Mouse (Mus musculus): ENCODE results near the gene Luc7l3. TPM values are rescaled to one million over a fixed set of nuclear protein-coding genes. Genes with fewer than 3 reads are reported as not detected.

The Luc7l3 gene
- polyA plus RNA-seq, 1 experiment, result 154 TPM

DNA sequence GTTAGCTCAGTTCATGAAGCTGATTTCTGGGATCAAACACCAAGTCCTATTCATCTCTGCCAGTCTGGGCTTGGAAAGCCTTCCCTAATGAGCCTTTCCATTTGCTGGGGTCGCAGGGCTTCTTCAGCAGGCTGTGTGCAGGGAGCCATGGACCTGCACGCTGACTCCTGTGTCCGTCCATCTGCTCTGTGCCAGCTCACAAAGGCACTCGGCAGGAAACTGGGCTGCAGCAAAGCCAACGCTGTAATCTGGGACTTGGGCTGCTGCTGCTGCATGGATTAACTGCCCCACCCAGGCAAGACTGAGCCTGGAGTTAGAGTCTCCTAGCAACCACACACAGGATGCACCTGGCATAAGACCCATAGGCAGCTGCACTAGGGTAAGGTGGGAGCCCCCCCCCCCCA lies 22.2 kb upstream of the Luc7l3 start:
- Histone ChIP-seq H3K27ac (ENCODE audit: insufficient read depth, low read length) (no peak overlapping the region), H3K4me1 (ENCODE audit: control insufficient read depth, insufficient read depth, low read length) (peaks cover 24% of the 10 kb centered on the region), H3K27me3 (ENCODE audit: control insufficient read depth, insufficient read depth, low read length) (no peaks in the 10 kb centered on the region), H3K4me3 (replicated peaks; ENCODE audit: insufficient read depth, low read depth, low read length) (no peak overlapping the region)
- 7% methylated on average over 5 of the region's 5 CpGs for WGBS
- peak; percentile 38 to 49 for DNase-seq
- TF ChIP-seq POLR2A (IDR thresholded peaks at IDR 0.05; ENCODE audit: borderline replicate concordance, insufficient read depth, low read length) (no peak), CTCF (IDR thresholded peaks at IDR 0.05; ENCODE audit: borderline replicate concordance, insufficient read depth, low read depth, low read length) (no peak)

DNA sequence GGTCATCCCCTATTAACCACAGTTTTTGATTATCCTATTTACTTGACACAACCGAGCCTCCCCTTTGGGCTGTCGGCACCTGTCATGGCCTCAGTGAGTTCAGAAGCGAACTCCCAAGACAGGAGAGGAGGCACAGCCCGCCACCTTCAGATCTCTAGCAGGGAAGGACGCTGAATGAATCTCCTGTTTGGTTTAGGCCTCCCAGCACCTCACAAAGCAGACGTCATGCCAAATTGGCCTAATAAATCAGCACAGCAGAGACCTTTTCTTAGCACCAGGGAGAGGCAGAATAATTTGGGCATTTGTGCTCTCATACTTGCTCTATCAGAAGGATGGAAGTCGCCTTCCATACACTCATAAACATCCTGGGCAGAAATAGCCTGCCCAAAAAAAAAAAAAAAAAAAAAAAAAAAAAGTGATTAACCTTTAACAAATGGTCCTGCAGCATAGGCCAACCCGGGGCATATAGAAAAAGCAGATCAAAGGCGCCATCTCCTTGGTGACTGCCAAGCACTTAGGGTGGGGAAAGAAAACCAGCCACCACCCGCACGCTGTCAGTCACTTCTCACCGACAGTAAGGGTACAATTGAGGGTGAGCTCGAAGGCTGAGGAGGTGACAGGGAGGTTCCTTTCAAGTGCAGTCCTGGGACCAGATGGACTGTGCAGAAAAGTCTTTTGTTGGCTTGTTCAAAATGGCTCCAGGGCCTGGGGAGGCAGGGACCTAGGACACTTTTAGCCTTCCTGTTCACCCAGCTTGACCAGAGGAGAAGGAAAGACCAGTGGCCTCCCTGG lies 20.5 kb upstream of the Luc7l3 start:
- no peak for DNase-seq
- 51% methylated on average over 13 of the region's 13 CpGs for WGBS
- TF ChIP-seq CTCF (IDR thresholded peaks at IDR 0.05; ENCODE audit: borderline replicate concordance, insufficient read depth, low read depth, low read length) (no peak), POLR2A (IDR thresholded peaks at IDR 0.05; ENCODE audit: borderline replicate concordance, insufficient read depth, low read length) (no peak)
- Histone ChIP-seq H3K27ac (ENCODE audit: insufficient read depth, low read length) (no peak overlapping the region), H3K27me3 (ENCODE audit: control insufficient read depth, insufficient read depth, low read length) (no peaks in the 10 kb centered on the region), H3K4me1 (ENCODE audit: control insufficient read depth, insufficient read depth, low read length) (peaks cover 24% of the 10 kb centered on the region), H3K4me3 (replicated peaks; ENCODE audit: insufficient read depth, low read depth, low read length) (no peak overlapping the region)

DNA sequence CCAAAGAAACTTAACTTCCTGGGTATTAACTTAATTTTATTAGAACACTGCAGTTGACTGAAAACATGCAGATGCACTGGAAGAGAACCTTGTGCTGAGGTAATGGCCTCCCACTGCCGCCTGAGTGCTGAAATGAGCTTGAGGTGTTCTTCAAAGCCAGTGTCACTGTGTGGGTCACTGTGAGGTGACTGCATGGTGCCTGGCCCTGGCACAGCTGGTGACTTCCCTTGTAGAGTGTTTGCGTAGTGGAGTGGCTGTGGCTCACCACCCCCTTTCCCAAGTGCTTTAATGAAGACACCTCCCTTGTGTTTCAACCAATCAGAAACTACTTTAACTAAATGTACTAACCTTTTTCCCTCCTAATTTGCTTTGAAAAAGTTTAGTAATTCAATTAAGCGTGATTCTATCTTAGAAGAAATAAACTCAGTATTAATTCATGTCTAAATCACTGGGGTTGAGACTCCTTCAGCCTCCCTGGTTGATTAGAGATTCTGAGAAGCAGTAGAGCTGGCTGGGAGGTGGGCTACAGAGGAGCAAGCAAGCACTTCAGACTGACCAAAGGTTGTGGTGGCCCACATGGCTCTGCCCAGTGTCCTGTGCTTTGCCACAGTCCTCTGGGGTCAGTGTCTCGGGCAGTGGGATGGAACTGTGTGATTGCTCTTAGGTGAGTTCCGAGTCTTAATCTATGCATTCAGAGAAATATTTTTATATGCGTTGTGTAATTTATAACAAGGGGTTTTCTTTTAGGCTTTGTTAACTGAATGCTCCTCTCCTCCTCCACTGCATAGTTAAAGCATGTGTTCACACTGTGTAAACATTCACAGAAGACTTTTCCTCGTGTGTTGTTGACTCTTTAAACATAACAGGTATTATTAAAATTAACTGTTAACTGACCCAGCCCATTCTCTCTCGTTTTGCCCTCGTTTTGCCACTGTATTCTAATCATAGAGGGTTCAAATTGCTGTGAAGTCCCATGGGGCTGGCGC lies 19.5 kb upstream of the Luc7l3 start:
- 72% methylated on average over 10 of the region's 10 CpGs for WGBS
- DNase-seq, result no peak
- H3K27me3 ChIP-seq (ENCODE audit: control insufficient read depth, insufficient read depth, low read length), result no peaks in the 10 kb centered on the region
- TF ChIP-seq POLR2A (IDR thresholded peaks at IDR 0.05; ENCODE audit: borderline replicate concordance, insufficient read depth, low read length) (no peak), CTCF (IDR thresholded peaks at IDR 0.05; ENCODE audit: borderline replicate concordance, insufficient read depth, low read depth, low read length) (no peak)
- H3K4me3 ChIP-seq (replicated peaks; ENCODE audit: insufficient read depth, low read depth, low read length), result no peak overlapping the region
- peaks cover 24% of the 10 kb centered on the region for H3K4me1 ChIP-seq (ENCODE audit: control insufficient read depth, insufficient read depth, low read length)
- no peak overlapping the region for H3K27ac ChIP-seq (ENCODE audit: insufficient read depth, low read length)

DNA sequence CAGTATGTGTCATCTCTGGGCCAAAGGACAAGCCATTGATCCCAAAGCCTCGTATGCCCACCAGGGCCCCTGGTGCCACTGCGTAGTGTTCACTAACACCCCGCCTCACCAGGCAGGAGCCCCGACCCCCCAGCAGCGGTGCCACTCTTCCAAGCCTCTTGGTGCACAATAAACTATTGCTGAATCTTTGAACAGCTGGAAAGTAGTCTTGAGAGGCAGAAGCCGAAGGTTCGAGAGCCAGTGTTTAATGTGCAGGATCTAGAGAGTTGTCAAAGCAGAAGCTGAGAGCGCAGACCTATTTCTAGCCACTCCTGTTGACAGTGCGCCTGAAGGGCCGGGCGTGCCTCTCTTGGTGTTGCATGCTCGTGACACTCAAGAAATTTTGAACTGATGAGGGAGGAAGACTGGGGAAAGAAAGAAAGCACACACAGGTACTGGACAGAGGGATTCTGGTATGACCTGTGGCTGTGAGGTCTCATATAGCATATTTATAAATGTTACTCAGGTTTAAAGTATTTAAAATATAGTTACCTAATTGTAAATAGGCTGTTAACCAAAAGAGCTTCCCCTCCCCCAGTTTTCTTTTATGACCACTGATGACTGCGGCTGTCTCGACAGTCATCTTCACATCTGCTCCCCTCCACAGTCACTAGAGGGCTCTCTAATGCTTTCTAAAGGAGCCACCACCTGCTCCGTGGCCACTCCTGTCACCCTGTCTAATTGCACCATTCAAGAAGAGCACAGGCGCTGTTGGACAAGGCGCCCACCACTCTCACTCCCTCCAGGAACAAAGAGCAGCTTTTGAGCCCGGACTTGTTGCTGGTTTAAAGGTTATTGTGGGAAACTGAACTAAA lies 18.2 kb upstream of the Luc7l3 start:
- TF ChIP-seq POLR2A (IDR thresholded peaks at IDR 0.05; ENCODE audit: borderline replicate concordance, insufficient read depth, low read length) (no peak), CTCF (IDR thresholded peaks at IDR 0.05; ENCODE audit: borderline replicate concordance, insufficient read depth, low read depth, low read length) (peak; percentile 82)
- H3K4me1 ChIP-seq (ENCODE audit: control insufficient read depth, insufficient read depth, low read length), result peaks cover 24% of the 10 kb centered on the region
- no peak overlapping the region for H3K4me3 ChIP-seq (replicated peaks; ENCODE audit: insufficient read depth, low read depth, low read length)
- H3K27ac ChIP-seq (ENCODE audit: insufficient read depth, low read length), result no peak overlapping the region
- peak; percentile 62 to 75 for DNase-seq
- H3K27me3 ChIP-seq (ENCODE audit: control insufficient read depth, insufficient read depth, low read length), result no peaks in the 10 kb centered on the region
- WGBS, result 50% methylated on average over 18 of the region's 18 CpGs

DNA sequence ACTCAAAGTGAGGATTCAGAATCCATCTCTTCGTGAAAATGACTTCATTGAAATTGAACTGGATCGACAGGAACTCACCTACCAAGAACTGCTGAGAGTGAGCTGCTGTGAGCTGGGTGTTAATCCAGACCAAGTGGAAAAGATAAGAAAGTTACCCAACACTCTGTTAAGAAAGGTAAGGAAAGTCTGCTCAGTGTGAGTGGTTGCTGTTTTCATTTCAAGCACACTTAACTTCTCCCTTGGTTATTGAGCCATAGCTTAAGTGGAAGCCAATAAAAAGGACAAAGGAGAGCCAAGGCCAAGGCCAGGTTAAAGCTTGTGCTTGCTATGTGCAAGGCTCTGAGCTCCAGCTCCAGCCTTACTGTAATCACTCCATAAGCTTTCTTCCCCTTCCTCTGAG lies 16.6 kb upstream of the Luc7l3 start:
- H3K4me3 ChIP-seq (replicated peaks; ENCODE audit: insufficient read depth, low read depth, low read length), result no peak overlapping the region
- no peak overlapping the region for H3K27ac ChIP-seq (ENCODE audit: insufficient read depth, low read length)
- TF ChIP-seq CTCF (IDR thresholded peaks at IDR 0.05; ENCODE audit: borderline replicate concordance, insufficient read depth, low read depth, low read length) (no peak), POLR2A (IDR thresholded peaks at IDR 0.05; ENCODE audit: borderline replicate concordance, insufficient read depth, low read length) (no peak)
- WGBS, result 89% methylated on average over 2 of the region's 2 CpGs
- H3K27me3 ChIP-seq (ENCODE audit: control insufficient read depth, insufficient read depth, low read length), result no peaks in the 10 kb centered on the region
- no peak for DNase-seq
- H3K4me1 ChIP-seq (ENCODE audit: control insufficient read depth, insufficient read depth, low read length), result peaks cover 10% of the 10 kb centered on the region; the same call in 1 of the 2 replicates

- no peak for DNase-seq
- no peaks in the 10 kb centered on the region for H3K27me3 ChIP-seq (ENCODE audit: control insufficient read depth, insufficient read depth, low read length)
Observed at GRCm38 (mm10) chr11:94336551-94336950, 14.8 kb upstream of the Luc7l3 start.

GRCm38 (mm10) chr11:94334386-94334968 lies 12.7 kb upstream of the Luc7l3 start:
- no peak for TF ChIP-seq CTCF (IDR thresholded peaks at IDR 0.05; ENCODE audit: borderline replicate concordance, insufficient read depth, low read depth, low read length)
- TF ChIP-seq POLR2A (IDR thresholded peaks at IDR 0.05; ENCODE audit: borderline replicate concordance, insufficient read depth, low read length), result no peak
- Histone ChIP-seq H3K4me3 (replicated peaks; ENCODE audit: insufficient read depth, low read depth, low read length) (no peak overlapping the region), H3K4me1 (ENCODE audit: control insufficient read depth, insufficient read depth, low read length) (peaks cover 8% of the 10 kb centered on the region; the same call in 1 of the 2 replicates), H3K27me3 (ENCODE audit: control insufficient read depth, insufficient read depth, low read length) (no peaks in the 10 kb centered on the region), H3K27ac (ENCODE audit: insufficient read depth, low read length) (no peak overlapping the region)
- DNase-seq, result no peak
- 66% methylated on average over 8 of the region's 8 CpGs for WGBS

More at GRCm38 (mm10) chr11:94336551-94336950, 14.8 kb upstream of the Luc7l3 start:
- no peak for TF ChIP-seq CTCF (IDR thresholded peaks at IDR 0.05; ENCODE audit: borderline replicate concordance, insufficient read depth, low read depth, low read length)
- TF ChIP-seq POLR2A (IDR thresholded peaks at IDR 0.05; ENCODE audit: borderline replicate concordance, insufficient read depth, low read length), result no peak
- no peak overlapping the region for H3K27ac ChIP-seq (ENCODE audit: insufficient read depth, low read length)
- H3K4me1 ChIP-seq (ENCODE audit: control insufficient read depth, insufficient read depth, low read length), result peaks cover 3% of the 10 kb centered on the region; the same call in 1 of the 2 replicates
- H3K4me3 ChIP-seq (replicated peaks; ENCODE audit: insufficient read depth, low read depth, low read length), result no peak overlapping the region
